Mouse (Mus musculus): ENCODE results near the gene Tmem107. TPM values are rescaled to one million over a fixed set of nuclear protein-coding genes. Genes with fewer than 3 reads are reported as not detected.

The Tmem107 gene
- total RNA-seq, 4 experiments from 2014 or later = 6.3 to 8.4 (median 7.5) TPM

- no peak for DNase-seq (ENCODE audit: low spot score)
Measured at GRCm38 (mm10) chr11:69106842-69107241, 36.2 kb downstream of the Tmem107 start.

GRCm38 (mm10) chr11:69107676-69108075, 37.1 kb downstream of the Tmem107 start:
- no peak for DNase-seq (ENCODE audit: low spot score)

GRCm38 (mm10) chr11:69108223-69108622, 37.6 kb downstream of the Tmem107 start:
- DNase-seq (ENCODE audit: low spot score) = no peak

GRCm38 (mm10) chr11:69109032-69109900, 38.7 kb downstream of the Tmem107 start:
- DNase-seq (ENCODE audit: low spot score) = no peak

GRCm38 (mm10) chr11:69110319-69111046, 39.9 kb downstream of the Tmem107 start:
- peak; percentile 93 for DNase-seq (ENCODE audit: low spot score)

GRCm38 (mm10) chr11:69111051-69111810, 40.6 kb downstream of the Tmem107 start:
- no peak for DNase-seq (ENCODE audit: low spot score)

- DNase-seq (ENCODE audit: low spot score) = no peak
Measured at GRCm38 (mm10) chr11:69111865-69112264, 41.3 kb downstream of the Tmem107 start.

GRCm38 (mm10) chr11:69114018-69114417, 43.4 kb downstream of the Tmem107 start:
- DNase-seq (ENCODE audit: low spot score) = no peak

- no peak for DNase-seq (ENCODE audit: low spot score)
Measured at GRCm38 (mm10) chr11:69114621-69115020, 44.0 kb downstream of the Tmem107 start.

GRCm38 (mm10) chr11:69116843-69117242, 46.2 kb downstream of the Tmem107 start:
- no peak for DNase-seq (ENCODE audit: low spot score)

- peak; percentile 68 for DNase-seq (ENCODE audit: low spot score)
Measured at GRCm38 (mm10) chr11:69117737-69118695, 47.4 kb downstream of the Tmem107 start.

GRCm38 (mm10) chr11:69118765-69119164, 48.2 kb downstream of the Tmem107 start:
- peak; percentile 97 for DNase-seq (ENCODE audit: low spot score)

- DNase-seq (ENCODE audit: low spot score) = no peak
Measured at GRCm38 (mm10) chr11:69119446-69120155, 49.0 kb downstream of the Tmem107 start.

GRCm38 (mm10) chr11:69120221-69121000, 49.8 kb downstream of the Tmem107 start, which contains the start of gene Hes7:
Hes7 (plus strand) TSS chr11:69120404.
- DNase-seq (ENCODE audit: low spot score) = no peak

GRCm38 (mm10) chr11:69121001-69121740, 50.6 kb downstream of the Tmem107 start:
- no peak for DNase-seq (ENCODE audit: low spot score)

- peak; percentile 44 for DNase-seq (ENCODE audit: low spot score)
Measured at GRCm38 (mm10) chr11:69121741-69122335, 51.2 kb downstream of the Tmem107 start.

GRCm38 (mm10) chr11:69122336-69122951, 51.8 kb downstream of the Tmem107 start, which contains the start of gene 9130213A22Rik:
9130213A22Rik (minus strand) TSS chr11:69122589.
- DNase-seq (ENCODE audit: low spot score) = peak; percentile 91

Data from heart, adult 8-10 months (tissue).